Mouse (Mus musculus) C2C12 (cell line): ENCODE data around the gene Abhd12b. TPM values are rescaled to one million over a fixed set of nuclear protein-coding genes. Genes with fewer than 3 reads are reported as not detected.

Experiments used
- H3K27me3 ChIP-seq: one replicate; pipeline ENCODE4 v1.6.1; 2011; ENCODE audit not compliant: control insufficient read depth, insufficient read depth, insufficient read length
- H3K36me3 ChIP-seq: one replicate; pipeline ENCODE4 v1.6.1; 2011; ENCODE audit not compliant: control insufficient read depth, insufficient read depth
- H3K4me3 ChIP-seq: one replicate; pipeline ENCODE4 v1.5.1; 2011; ENCODE audit warnings: mild to moderate bottlenecking, control low read depth; ENCODE audit not compliant: poor library complexity, insufficient read depth, severe bottlenecking
- H3K79me2 ChIP-seq: one replicate; pipeline ENCODE4 v1.6.1; 2011; ENCODE audit not compliant: control insufficient read depth, insufficient read depth
- H3K79me3 ChIP-seq: one replicate; pipeline ENCODE4 v1.6.1; 2011; ENCODE audit warnings: low read depth, control low read depth
- H3ac ChIP-seq: one replicate; pipeline ENCODE3; 2011; ENCODE audit warnings: low read depth; ENCODE audit not compliant: control insufficient read depth, insufficient read length
- CEBPB ChIP-seq: IDR thresholded peaks from one replicate; pipeline ENCODE4 v1.6.1; 2011; ENCODE audit warnings: low read depth, mild to moderate bottlenecking, control low read depth, moderate library complexity
- CTCF ChIP-seq: IDR thresholded peaks from one replicate; pipeline ENCODE4 v1.5.1; 2011; ENCODE audit not compliant: control insufficient read depth, insufficient read depth, insufficient read length
- FOSL1 ChIP-seq: IDR thresholded peaks from one replicate; pipeline ENCODE4 v1.8.0; 2011; ENCODE audit warnings: mild to moderate bottlenecking, low read length; ENCODE audit not compliant: poor library complexity, insufficient read depth, severe bottlenecking
- MAX ChIP-seq: IDR thresholded peaks from one replicate; pipeline ENCODE4 v1.6.1; 2011; ENCODE audit warnings: mild to moderate bottlenecking, control low read depth
- MYOD1 ChIP-seq: IDR thresholded peaks from one replicate; pipeline ENCODE4 v1.6.1; 2011; ENCODE audit warnings: low read depth; ENCODE audit not compliant: control insufficient read depth, insufficient read length
- MYOG ChIP-seq: IDR thresholded peaks from one replicate; pipeline ENCODE4 v1.6.1; 2011; ENCODE audit not compliant: control insufficient read depth, insufficient read length; ENCODE audit errors: extremely low read depth
- USF1 ChIP-seq: IDR thresholded peaks from one replicate; pipeline ENCODE4 v1.6.1; 2011; ENCODE audit warnings: low read depth, mild to moderate bottlenecking, control low read depth, moderate library complexity
- polyA plus RNA-seq: library from polyadenylated mRNA; unstranded; fragments of >200 nt; fragmentation: generic; extraction: Trizol; gene quantifications from one replicate; pipeline ENCODE4 v1.2.1, GENCODE M21; 2012; ENCODE audit warnings: missing spikeins

The Abhd12b gene
- polyA plus RNA-seq, 1 experiment: not detected

DNA sequence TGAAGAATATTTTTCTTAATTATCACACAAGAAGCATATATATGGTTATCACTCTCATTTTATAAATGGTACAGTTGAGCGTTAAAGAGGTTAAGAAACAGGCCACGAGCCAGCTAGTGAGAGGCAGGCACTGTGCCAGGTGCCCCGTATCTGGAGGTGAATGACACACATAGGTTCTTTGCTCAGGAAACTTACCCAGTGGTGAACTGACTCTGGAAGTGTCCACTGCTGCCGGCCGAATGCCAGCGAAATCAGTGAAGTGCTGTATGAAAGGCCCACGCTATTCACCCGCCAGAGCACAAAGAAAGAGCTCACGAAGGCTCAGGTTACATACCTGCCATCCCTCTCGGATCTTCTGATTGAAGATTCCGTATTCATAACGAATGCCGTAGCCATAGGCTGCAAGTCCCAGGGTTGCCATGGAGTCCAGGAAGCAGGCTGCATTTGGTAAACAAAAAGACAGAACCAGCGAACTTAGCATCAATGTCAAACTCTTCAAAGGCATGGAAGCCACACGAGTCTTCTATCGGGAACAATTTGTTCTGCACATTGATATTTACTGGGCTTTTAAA is 62.4 kb downstream of the Abhd12b start:
- Histone ChIP-seq H3K27me3 (peaks cover 29% of the 10 kb centered on the region), H3K79me3 (no peaks in the 10 kb centered on the region), H3K4me3 (no peak overlapping the region), H3ac (no peak overlapping the region), H3K79me2 (no peaks in the 10 kb centered on the region), H3K36me3 (no peaks in the 10 kb centered on the region)
- TF ChIP-seq CTCF (no peak), FOSL1 (no peak), CEBPB (no peak), MAX (no peak), USF1 (no peak), MYOG (no peak), MYOD1 (no peak)

DNA sequence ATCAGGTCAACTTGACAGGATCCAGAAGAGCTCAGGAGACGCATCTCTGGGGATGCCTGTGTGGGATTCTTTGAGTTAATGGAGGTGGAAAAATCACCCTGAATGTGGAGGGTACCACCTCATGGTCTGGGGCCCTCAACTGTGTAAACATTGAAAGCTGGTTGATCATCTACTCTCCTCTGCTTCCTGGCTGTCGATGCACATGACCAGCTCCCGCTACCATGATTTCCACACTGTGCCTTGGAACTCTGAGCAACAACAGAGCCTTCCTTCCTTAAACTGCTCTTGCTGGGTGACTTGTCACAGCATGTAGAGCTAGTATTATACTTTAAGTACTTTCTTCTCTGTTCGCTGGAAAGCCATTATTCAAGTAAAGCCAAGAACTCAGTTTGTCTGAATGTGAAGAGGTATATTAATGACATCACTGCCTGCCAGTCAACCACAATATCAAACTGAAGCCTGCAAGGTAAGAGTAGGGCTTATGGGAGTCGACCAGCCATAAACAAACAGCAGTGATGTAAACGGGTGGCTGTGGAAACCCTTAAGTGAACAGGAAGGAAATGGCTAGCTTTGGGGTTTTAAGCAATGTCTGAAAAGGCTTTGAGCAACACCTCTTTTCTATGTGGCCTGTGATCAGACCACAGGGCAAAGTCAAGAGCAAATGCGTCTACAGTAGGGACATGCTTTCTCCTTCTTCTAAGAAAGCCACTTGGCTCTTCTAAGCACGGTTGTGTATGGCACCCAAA is 65.0 kb downstream of the Abhd12b start:
- H3K27me3 ChIP-seq: peaks cover 26% of the 10 kb centered on the region
- no peak overlapping the region for H3K4me3 ChIP-seq
- no peaks in the 10 kb centered on the region for H3K79me2 ChIP-seq
- TF ChIP-seq FOSL1: no peak
- no peak for TF ChIP-seq MYOD1
- TF ChIP-seq MYOG: no peak
- no peak for TF ChIP-seq CTCF
- TF ChIP-seq MAX: no peak
- no peak for TF ChIP-seq CEBPB
- no peak for TF ChIP-seq USF1
- H3K79me3 ChIP-seq: no peaks in the 10 kb centered on the region
- H3K36me3 ChIP-seq: no peaks in the 10 kb centered on the region
- H3ac ChIP-seq: no peak overlapping the region

DNA sequence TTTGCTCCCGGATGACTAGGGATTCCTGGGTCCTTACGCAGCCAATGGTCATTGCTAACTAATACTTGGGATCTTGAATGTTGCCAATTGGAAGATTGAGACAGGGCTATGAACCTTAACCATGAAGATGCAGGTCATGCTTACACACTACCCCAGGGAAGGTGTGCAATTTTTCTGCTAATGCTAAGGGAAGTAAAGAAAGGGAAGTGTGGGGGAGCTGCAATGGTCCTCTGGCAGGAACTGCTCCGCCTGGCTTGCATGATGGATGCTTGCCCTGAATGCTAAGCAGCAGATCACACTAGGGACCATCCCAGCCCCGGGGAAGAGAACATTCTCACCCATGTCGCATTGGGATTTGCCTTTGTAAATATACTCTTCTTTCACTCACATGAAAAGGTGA is 67.5 kb downstream of the Abhd12b start:
- H3K4me3 ChIP-seq: no peak overlapping the region
- H3ac ChIP-seq: no peak overlapping the region
- no peaks in the 10 kb centered on the region for H3K36me3 ChIP-seq
- no peaks in the 10 kb centered on the region for H3K79me2 ChIP-seq
- no peak for TF ChIP-seq MYOD1
- TF ChIP-seq FOSL1: no peak
- TF ChIP-seq USF1: no peak
- TF ChIP-seq CEBPB: no peak
- no peak for TF ChIP-seq MYOG
- TF ChIP-seq MAX: no peak
- TF ChIP-seq CTCF: no peak
- H3K27me3 ChIP-seq: peaks cover 35% of the 10 kb centered on the region
- H3K79me3 ChIP-seq: no peaks in the 10 kb centered on the region

DNA sequence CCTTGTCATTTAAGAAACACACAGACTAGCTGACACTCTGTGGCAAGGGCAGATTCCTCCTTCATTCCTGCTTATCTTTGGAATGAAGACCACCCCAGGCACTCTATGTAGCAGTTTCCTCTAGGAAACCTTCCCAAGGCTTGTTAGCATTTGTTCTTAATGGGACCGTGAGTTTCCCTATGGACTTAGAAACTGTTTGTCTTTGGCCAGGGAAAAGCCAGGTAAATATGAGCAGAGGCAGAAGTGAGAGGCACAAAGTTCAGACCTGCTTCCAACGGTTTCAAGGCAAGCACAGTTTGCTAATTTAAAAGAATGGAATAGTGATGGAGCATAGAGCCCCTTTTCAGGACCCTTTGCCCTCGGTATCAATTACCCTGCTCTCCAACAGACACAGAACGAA is 69.4 kb downstream of the Abhd12b start:
- Histone ChIP-seq H3K27me3 (peaks cover 46% of the 10 kb centered on the region), H3ac (no peak overlapping the region), H3K79me3 (no peaks in the 10 kb centered on the region), H3K79me2 (no peaks in the 10 kb centered on the region), H3K36me3 (no peaks in the 10 kb centered on the region), H3K4me3 (no peak overlapping the region)
- TF ChIP-seq MYOG: no peak
- no peak for TF ChIP-seq CTCF
- TF ChIP-seq MAX: no peak
- TF ChIP-seq USF1: no peak
- TF ChIP-seq FOSL1: no peak
- no peak for TF ChIP-seq CEBPB
- TF ChIP-seq MYOD1: no peak

DNA sequence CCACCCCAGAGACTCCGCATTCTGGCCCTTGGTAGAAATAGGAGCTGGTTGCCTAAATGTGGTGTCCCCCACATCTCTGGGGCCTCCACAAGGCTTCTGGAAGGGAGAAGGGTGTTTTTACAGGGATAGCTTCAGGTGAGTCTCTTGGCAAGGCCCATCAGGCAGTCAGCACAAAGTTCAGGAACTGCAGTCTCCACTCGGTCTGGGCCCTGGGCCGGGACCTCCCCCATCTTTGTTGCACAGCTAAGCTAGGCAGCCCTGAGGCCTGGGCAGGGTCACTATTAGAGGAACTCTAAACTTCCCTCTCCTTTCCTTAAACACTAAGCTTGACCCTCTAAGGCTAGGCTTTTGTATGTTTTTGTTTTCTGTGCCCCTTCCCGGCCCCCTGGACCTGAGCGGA is 72.7 kb downstream of the Abhd12b start:
- H3K36me3 ChIP-seq: no peaks in the 10 kb centered on the region
- no peaks in the 10 kb centered on the region for H3K79me3 ChIP-seq
- no peak for TF ChIP-seq MAX
- no peak for TF ChIP-seq MYOD1
- H3K27me3 ChIP-seq: peaks cover 40% of the 10 kb centered on the region
- no peak overlapping the region for H3K4me3 ChIP-seq
- H3ac ChIP-seq: no peak overlapping the region
- no peaks in the 10 kb centered on the region for H3K79me2 ChIP-seq
